Mouse (Mus musculus): ENCODE data around the gene Xylt1. TPM values are rescaled to one million over a fixed set of nuclear protein-coding genes. Genes with fewer than 3 reads are reported as not detected.

Gene Xylt1
- polyA plus RNA-seq, 1 experiment = 16.4 TPM

- TF ChIP-seq CTCF (IDR thresholded peaks at IDR 0.05; ENCODE audit: control insufficient read depth, insufficient read depth, low read length) = no peak
- no peak for TF ChIP-seq POLR2A (IDR thresholded peaks at IDR 0.05; ENCODE audit: borderline replicate concordance, control insufficient read depth, low read depth, low read length)
- H3K4me1 ChIP-seq (ENCODE audit: control insufficient read depth, insufficient read depth, low read length) = peaks cover 3% of the 10 kb centered on the region; the same call in 1 of the 2 replicates
- 69% methylated on average over 4 of the region's 4 CpGs for WGBS
- no peak overlapping the region for H3K27ac ChIP-seq (ENCODE audit: control insufficient read depth, insufficient read depth, low read depth, low read length, poor library complexity)
- H3K4me3 ChIP-seq (replicated peaks; ENCODE audit: control insufficient read depth, low read depth, low read length) = no peak overlapping the region
Measured at GRCm38 (mm10) chr7:117386376-117386775, 5.6 kb downstream of the Xylt1 start.

- TF ChIP-seq CTCF (IDR thresholded peaks at IDR 0.05; ENCODE audit: control insufficient read depth, insufficient read depth, low read length) (no peak), POLR2A (IDR thresholded peaks at IDR 0.05; ENCODE audit: borderline replicate concordance, control insufficient read depth, low read depth, low read length) (no peak)
- H3K4me3 ChIP-seq (replicated peaks; ENCODE audit: control insufficient read depth, low read depth, low read length) = no peak overlapping the region
- WGBS = 55% methylated on average over 9 of the region's 9 CpGs
- H3K27ac ChIP-seq (ENCODE audit: control insufficient read depth, insufficient read depth, low read depth, low read length, poor library complexity) = no peak overlapping the region
- peaks cover 6% of the 10 kb centered on the region for H3K4me1 ChIP-seq (ENCODE audit: control insufficient read depth, insufficient read depth, low read length)
Measured at GRCm38 (mm10) chr7:117388284-117388988, 7.7 kb downstream of the Xylt1 start.

GRCm38 (mm10) chr7:117389048-117389447, 8.3 kb downstream of the Xylt1 start:
- Histone ChIP-seq H3K4me3 (replicated peaks; ENCODE audit: control insufficient read depth, low read depth, low read length) (no peak overlapping the region), H3K4me1 (ENCODE audit: control insufficient read depth, insufficient read depth, low read length) (peaks cover 5% of the 10 kb centered on the region), H3K27ac (ENCODE audit: control insufficient read depth, insufficient read depth, low read depth, low read length, poor library complexity) (no peak overlapping the region)
- WGBS = 48% methylated on average over 3 of the region's 3 CpGs
- TF ChIP-seq POLR2A (IDR thresholded peaks at IDR 0.05; ENCODE audit: borderline replicate concordance, control insufficient read depth, low read depth, low read length) (no peak), CTCF (IDR thresholded peaks at IDR 0.05; ENCODE audit: control insufficient read depth, insufficient read depth, low read length) (no peak)

- TF ChIP-seq POLR2A (IDR thresholded peaks at IDR 0.05; ENCODE audit: borderline replicate concordance, control insufficient read depth, low read depth, low read length) (no peak), CTCF (IDR thresholded peaks at IDR 0.05; ENCODE audit: control insufficient read depth, insufficient read depth, low read length) (no peak)
- Histone ChIP-seq H3K4me1 (ENCODE audit: control insufficient read depth, insufficient read depth, low read length) (peaks cover 6% of the 10 kb centered on the region), H3K4me3 (replicated peaks; ENCODE audit: control insufficient read depth, low read depth, low read length) (no peak overlapping the region), H3K27ac (ENCODE audit: control insufficient read depth, insufficient read depth, low read depth, low read length, poor library complexity) (peak overlapping the region; percentile 55)
- 49% methylated on average over 13 of the region's 13 CpGs for WGBS
Measured at GRCm38 (mm10) chr7:117392863-117393569, 12.2 kb downstream of the Xylt1 start.

GRCm38 (mm10) chr7:117393976-117394375, 13.2 kb downstream of the Xylt1 start:
- 2% methylated on average over 4 of the region's 4 CpGs for WGBS
- TF ChIP-seq CTCF (IDR thresholded peaks at IDR 0.05; ENCODE audit: control insufficient read depth, insufficient read depth, low read length) = no peak
- TF ChIP-seq POLR2A (IDR thresholded peaks at IDR 0.05; ENCODE audit: borderline replicate concordance, control insufficient read depth, low read depth, low read length) = no peak
- Histone ChIP-seq H3K4me3 (replicated peaks; ENCODE audit: control insufficient read depth, low read depth, low read length) (no peak overlapping the region), H3K4me1 (ENCODE audit: control insufficient read depth, insufficient read depth, low read length) (peaks cover 6% of the 10 kb centered on the region), H3K27ac (ENCODE audit: control insufficient read depth, insufficient read depth, low read depth, low read length, poor library complexity) (peak overlapping the region; percentile 76)

- H3K4me1 ChIP-seq (ENCODE audit: control insufficient read depth, insufficient read depth, low read length) = peaks cover 6% of the 10 kb centered on the region
- H3K4me3 ChIP-seq (replicated peaks; ENCODE audit: control insufficient read depth, low read depth, low read length) = no peak overlapping the region
- no peak for TF ChIP-seq CTCF (IDR thresholded peaks at IDR 0.05; ENCODE audit: control insufficient read depth, insufficient read depth, low read length)
- TF ChIP-seq POLR2A (IDR thresholded peaks at IDR 0.05; ENCODE audit: borderline replicate concordance, control insufficient read depth, low read depth, low read length) = no peak
- peak overlapping the region; percentile 76 for H3K27ac ChIP-seq (ENCODE audit: control insufficient read depth, insufficient read depth, low read depth, low read length, poor library complexity)
- 30% methylated on average over 6 of the region's 6 CpGs for WGBS
Measured at GRCm38 (mm10) chr7:117394380-117394779, 13.6 kb downstream of the Xylt1 start.

GRCm38 (mm10) chr7:117395511-117395910, 14.7 kb downstream of the Xylt1 start:
- H3K27ac ChIP-seq (ENCODE audit: control insufficient read depth, insufficient read depth, low read depth, low read length, poor library complexity) = no peak overlapping the region
- TF ChIP-seq CTCF (IDR thresholded peaks at IDR 0.05; ENCODE audit: control insufficient read depth, insufficient read depth, low read length) = no peak
- TF ChIP-seq POLR2A (IDR thresholded peaks at IDR 0.05; ENCODE audit: borderline replicate concordance, control insufficient read depth, low read depth, low read length) = no peak

GRCm38 (mm10) chr7:117397877-117398276, 17.1 kb downstream of the Xylt1 start:
- H3K4me1 ChIP-seq (ENCODE audit: control insufficient read depth, insufficient read depth, low read length) = peaks cover 2% of the 10 kb centered on the region; the same call in 1 of the 2 replicates
- WGBS = 78% methylated on average over 6 of the region's 6 CpGs
- no peak overlapping the region for H3K4me3 ChIP-seq (replicated peaks; ENCODE audit: control insufficient read depth, low read depth, low read length)
- TF ChIP-seq CTCF (IDR thresholded peaks at IDR 0.05; ENCODE audit: control insufficient read depth, insufficient read depth, low read length) = no peak
- TF ChIP-seq POLR2A (IDR thresholded peaks at IDR 0.05; ENCODE audit: borderline replicate concordance, control insufficient read depth, low read depth, low read length) = no peak
- no peak overlapping the region for H3K27ac ChIP-seq (ENCODE audit: control insufficient read depth, insufficient read depth, low read depth, low read length, poor library complexity)

More at GRCm38 (mm10) chr7:117395511-117395910, 14.7 kb downstream of the Xylt1 start:
- WGBS = 75% methylated on average over 6 of the region's 6 CpGs
- Histone ChIP-seq H3K4me3 (replicated peaks; ENCODE audit: control insufficient read depth, low read depth, low read length) (no peak overlapping the region), H3K4me1 (ENCODE audit: control insufficient read depth, insufficient read depth, low read length) (peaks cover 6% of the 10 kb centered on the region)
